Mouse (Mus musculus): ENCODE measurements at regions not wholly inside any gene's neighbourhood (a gene's known extent, or its start where the extent isn't known, plus 50 kb on each side); places are given as distances from the start of the nearest gene placed in this dataset.

- TF ChIP-seq CTCF (conservative IDR thresholded peaks at IDR 0.05; ENCODE audit: insufficient read depth, insufficient read length, low read depth, low read length) (no peak), POLR2A (IDR thresholded peaks at IDR 0.05; ENCODE audit: low read depth, low read length) (no peak)
Measured at GRCm38 (mm10) chr17:92216464-92216863, 982.4 kb upstream of the Adcyap1 start.

Data from kidney, adult 2 months (tissue).